Mouse (Mus musculus) bone marrow macrophage, adult 2 months (primary cell): ENCODE data around the gene Pdss2.

ENCODE experiments used
- CTCF ChIP-seq: IDR thresholded peaks from 2 replicates; pipeline ENCODE4 v1.5.1; 2012; ENCODE audit warnings: low read depth, mild to moderate bottlenecking, low read length, moderate library complexity
- POLR2A ChIP-seq: IDR thresholded peaks from 2 replicates; pipeline ENCODE4 v1.6.1; 2012; ENCODE audit warnings: mild to moderate bottlenecking, low read depth, low read length, borderline replicate concordance

DNA sequence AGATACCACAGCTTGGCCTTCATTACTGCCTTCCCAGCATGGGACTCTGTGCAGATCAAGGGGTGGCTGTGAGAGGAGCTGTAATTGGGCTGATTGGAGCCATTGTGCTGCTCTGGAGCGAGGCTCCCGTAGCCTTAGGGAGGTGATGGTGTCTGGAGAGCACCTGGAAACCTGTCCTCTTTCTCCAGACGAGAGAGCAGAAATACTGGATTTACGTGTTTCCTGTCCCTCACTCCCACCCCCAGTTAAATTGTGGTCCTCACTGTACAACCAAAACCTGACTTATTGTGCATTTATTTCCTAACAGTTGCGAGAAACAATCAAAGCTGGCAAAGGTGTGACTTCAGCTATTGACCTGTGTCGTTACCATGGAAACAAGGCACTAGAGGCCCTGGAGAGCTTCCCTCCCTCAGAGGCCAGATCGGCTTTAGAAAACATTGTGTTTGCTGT is 218.2 kb downstream of the Pdss2 start:
- no peak for TF ChIP-seq CTCF
- no peak for TF ChIP-seq POLR2A
